Mouse (Mus musculus): ENCODE measurements around the gene Hivep3. TPM values are rescaled to one million over a fixed set of nuclear protein-coding genes. Genes with fewer than 3 reads are reported as not detected.

Gene Hivep3
- polyA plus RNA-seq, 1 experiment from 2014 or later, result 6.2 TPM

- Histone ChIP-seq H3K27me3 (replicated peaks; ENCODE audit: control insufficient read depth, insufficient read depth, low read length) (no peaks in the 10 kb centered on the region), H3K27ac (ENCODE audit: low read depth) (no peak overlapping the region), H3K4me3 (ENCODE audit: low read depth, low read length) (no peak overlapping the region), H3K4me1 (replicated peaks; ENCODE audit: control insufficient read depth, insufficient read depth, low read length) (peaks cover 8% of the 10 kb centered on the region), H3K9ac (ENCODE audit: low read length) (no peak overlapping the region), H3K4me2 (ENCODE audit: low read length) (no peak overlapping the region), H3K36me3 (ENCODE audit: control insufficient read depth, insufficient read depth, low read length) (no peaks in the 10 kb centered on the region), H3K9me3 (ENCODE audit: control insufficient read depth, low read length) (no peaks in the 10 kb centered on the region)
- 49% methylated on average over 20 of the region's 20 CpGs for WGBS
- ATAC-seq (replicated peaks; ENCODE audit: low FRiP score, low TSS enrichment, low read depth), result no peak
- DNase-seq (ENCODE audit: low spot score), result no peak
Measured at GRCm38 (mm10) chr4:119966105-119967072, 232.8 kb downstream of the Hivep3 start.

- Histone ChIP-seq H3K36me3 (ENCODE audit: control insufficient read depth, insufficient read depth, low read length) (no peaks in the 10 kb centered on the region), H3K27me3 (replicated peaks; ENCODE audit: control insufficient read depth, insufficient read depth, low read length) (no peaks in the 10 kb centered on the region), H3K4me3 (ENCODE audit: low read depth, low read length) (no peak overlapping the region), H3K4me1 (replicated peaks; ENCODE audit: control insufficient read depth, insufficient read depth, low read length) (peaks cover 8% of the 10 kb centered on the region), H3K9ac (ENCODE audit: low read length) (no peak overlapping the region), H3K9me3 (ENCODE audit: control insufficient read depth, low read length) (no peaks in the 10 kb centered on the region), H3K4me2 (ENCODE audit: low read length) (no peak overlapping the region), H3K27ac (ENCODE audit: low read depth) (no peak overlapping the region)
- ATAC-seq (replicated peaks; ENCODE audit: low FRiP score, low TSS enrichment, low read depth) (no peak), DNase-seq (ENCODE audit: low spot score) (no peak)
- WGBS, result 70% methylated on average over 5 of the region's 5 CpGs
Measured at GRCm38 (mm10) chr4:119967073-119967608, 233.6 kb downstream of the Hivep3 start.

GRCm38 (mm10) chr4:119967636-119968035 lies 234.1 kb downstream of the Hivep3 start:
- Histone ChIP-seq H3K27ac (ENCODE audit: low read depth) (no peak overlapping the region), H3K4me1 (replicated peaks; ENCODE audit: control insufficient read depth, insufficient read depth, low read length) (peaks cover 8% of the 10 kb centered on the region), H3K36me3 (ENCODE audit: control insufficient read depth, insufficient read depth, low read length) (no peaks in the 10 kb centered on the region), H3K9ac (ENCODE audit: low read length) (no peak overlapping the region), H3K4me2 (ENCODE audit: low read length) (no peak overlapping the region), H3K27me3 (replicated peaks; ENCODE audit: control insufficient read depth, insufficient read depth, low read length) (no peaks in the 10 kb centered on the region), H3K9me3 (ENCODE audit: control insufficient read depth, low read length) (no peaks in the 10 kb centered on the region), H3K4me3 (ENCODE audit: low read depth, low read length) (no peak overlapping the region)
- WGBS, result 55% methylated on average over 2 of the region's 2 CpGs
- ATAC-seq (replicated peaks; ENCODE audit: low FRiP score, low TSS enrichment, low read depth) (no peak), DNase-seq (ENCODE audit: low spot score) (no peak)

- no peaks in the 10 kb centered on the region for H3K9me3 ChIP-seq (ENCODE audit: control insufficient read depth, low read length)
- ATAC-seq (replicated peaks; ENCODE audit: low FRiP score, low TSS enrichment, low read depth) (no peak), DNase-seq (ENCODE audit: low spot score) (peak; percentile 62)
- H3K4me2 ChIP-seq (ENCODE audit: low read length), result no peak overlapping the region
- peaks cover 8% of the 10 kb centered on the region for H3K4me1 ChIP-seq (replicated peaks; ENCODE audit: control insufficient read depth, insufficient read depth, low read length)
- H3K27ac ChIP-seq (ENCODE audit: low read depth), result no peak overlapping the region
- H3K27me3 ChIP-seq (replicated peaks; ENCODE audit: control insufficient read depth, insufficient read depth, low read length), result no peaks in the 10 kb centered on the region
- H3K36me3 ChIP-seq (ENCODE audit: control insufficient read depth, insufficient read depth, low read length), result no peaks in the 10 kb centered on the region
- WGBS, result 26% methylated on average over 4 of the region's 4 CpGs
- H3K9ac ChIP-seq (ENCODE audit: low read length), result no peak overlapping the region
- no peak overlapping the region for H3K4me3 ChIP-seq (ENCODE audit: low read depth, low read length)
Measured at GRCm38 (mm10) chr4:119968071-119968470, 234.5 kb downstream of the Hivep3 start.

GRCm38 (mm10) chr4:119968887-119969286 lies 235.3 kb downstream of the Hivep3 start:
- no peak overlapping the region for H3K27ac ChIP-seq (ENCODE audit: low read depth)
- H3K4me3 ChIP-seq (ENCODE audit: low read depth, low read length), result no peak overlapping the region
- no peaks in the 10 kb centered on the region for H3K27me3 ChIP-seq (replicated peaks; ENCODE audit: control insufficient read depth, insufficient read depth, low read length)
- peaks cover 8% of the 10 kb centered on the region for H3K4me1 ChIP-seq (replicated peaks; ENCODE audit: control insufficient read depth, insufficient read depth, low read length)
- no peak overlapping the region for H3K9ac ChIP-seq (ENCODE audit: low read length)
- no peak overlapping the region for H3K4me2 ChIP-seq (ENCODE audit: low read length)
- ATAC-seq (replicated peaks; ENCODE audit: low FRiP score, low TSS enrichment, low read depth), result no peak
- H3K9me3 ChIP-seq (ENCODE audit: control insufficient read depth, low read length), result no peaks in the 10 kb centered on the region
- H3K36me3 ChIP-seq (ENCODE audit: control insufficient read depth, insufficient read depth, low read length), result no peaks in the 10 kb centered on the region
- DNase-seq (ENCODE audit: low spot score), result no peak
- WGBS, result 85% methylated on average over 2 of the region's 2 CpGs

GRCm38 (mm10) chr4:119970166-119970565 lies 236.6 kb downstream of the Hivep3 start:
- no peak overlapping the region for H3K4me3 ChIP-seq (ENCODE audit: low read depth, low read length)
- no peak overlapping the region for H3K4me2 ChIP-seq (ENCODE audit: low read length)
- H3K36me3 ChIP-seq (ENCODE audit: control insufficient read depth, insufficient read depth, low read length), result no peaks in the 10 kb centered on the region
- DNase-seq (ENCODE audit: low spot score) (no peak), ATAC-seq (replicated peaks; ENCODE audit: low FRiP score, low TSS enrichment, low read depth) (no peak)
- H3K27ac ChIP-seq (ENCODE audit: low read depth), result no peak overlapping the region
- WGBS, result 52% methylated on average over 9 of the region's 9 CpGs
- no peaks in the 10 kb centered on the region for H3K27me3 ChIP-seq (replicated peaks; ENCODE audit: control insufficient read depth, insufficient read depth, low read length)
- H3K9me3 ChIP-seq (ENCODE audit: control insufficient read depth, low read length), result no peaks in the 10 kb centered on the region
- H3K4me1 ChIP-seq (replicated peaks; ENCODE audit: control insufficient read depth, insufficient read depth, low read length), result peaks cover 8% of the 10 kb centered on the region
- no peak overlapping the region for H3K9ac ChIP-seq (ENCODE audit: low read length)

- Histone ChIP-seq H3K9ac (ENCODE audit: low read length) (no peak overlapping the region), H3K4me2 (ENCODE audit: low read length) (no peak overlapping the region), H3K36me3 (ENCODE audit: control insufficient read depth, insufficient read depth, low read length) (no peaks in the 10 kb centered on the region), H3K27ac (ENCODE audit: low read depth) (no peak overlapping the region), H3K4me3 (ENCODE audit: low read depth, low read length) (no peak overlapping the region), H3K9me3 (ENCODE audit: control insufficient read depth, low read length) (no peaks in the 10 kb centered on the region), H3K27me3 (replicated peaks; ENCODE audit: control insufficient read depth, insufficient read depth, low read length) (no peaks in the 10 kb centered on the region), H3K4me1 (replicated peaks; ENCODE audit: control insufficient read depth, insufficient read depth, low read length) (peaks cover 8% of the 10 kb centered on the region)
- DNase-seq (ENCODE audit: low spot score) (no peak), ATAC-seq (replicated peaks; ENCODE audit: low FRiP score, low TSS enrichment, low read depth) (no peak)
- 70% methylated on average over 6 of the region's 6 CpGs for WGBS
Measured at GRCm38 (mm10) chr4:119972375-119972774, 238.8 kb downstream of the Hivep3 start.

GRCm38 (mm10) chr4:119973729-119974605 lies 240.4 kb downstream of the Hivep3 start:
- no peak overlapping the region for H3K27ac ChIP-seq (ENCODE audit: low read depth)
- no peaks in the 10 kb centered on the region for H3K27me3 ChIP-seq (replicated peaks; ENCODE audit: control insufficient read depth, insufficient read depth, low read length)
- H3K9me3 ChIP-seq (ENCODE audit: control insufficient read depth, low read length), result no peaks in the 10 kb centered on the region
- ATAC-seq (replicated peaks; ENCODE audit: low FRiP score, low TSS enrichment, low read depth), result no peak
- H3K4me2 ChIP-seq (ENCODE audit: low read length), result no peak overlapping the region
- H3K4me3 ChIP-seq (ENCODE audit: low read depth, low read length), result no peak overlapping the region
- 83% methylated on average over 9 of the region's 9 CpGs for WGBS
- H3K36me3 ChIP-seq (ENCODE audit: control insufficient read depth, insufficient read depth, low read length), result no peaks in the 10 kb centered on the region
- H3K9ac ChIP-seq (ENCODE audit: low read length), result no peak overlapping the region
- H3K4me1 ChIP-seq (replicated peaks; ENCODE audit: control insufficient read depth, insufficient read depth, low read length), result no peaks in the 10 kb centered on the region
- no peak for DNase-seq (ENCODE audit: low spot score)
